Comparison of ENCODE assay signal across 12 mouse cellular contexts in genomic region chrX:7993068-7993735, GRCm38 (mm10). TPM values are rescaled to one million over a fixed set of nuclear protein-coding genes. Genes with fewer than 3 reads are reported as not detected.
DNase-seq lines count a peak whose midpoint lies in the region; ATAC-seq lines count a peak whose summit lies in the region.
"Had no signal": no experiment of that assay in that cellular context is flagged by ENCODE, and none has a peak within 500 bp of the region (broad histone marks: within the 10 kb centered on the region; RNA-seq: fewer than 3 reads in every experiment).

No protein-coding gene starts in this region.

- ATAC-seq in common myeloid progenitor, adult 5-6 weeks (replicated peaks; ENCODE audit: low read depth, poor library complexity, severe bottlenecking): peak; percentile 91

- DNase-seq in spleen, postnatal 4 days (ENCODE audit: low spot score in 2 of 2): peak; percentile 42 to 73
- DNase-seq in spleen, adult 18-20 months: no peak
- DNase-seq in kidney, postnatal 36 days: peak; percentile 29 to 64
- no peak for DNase-seq in right cerebral cortex, adult 2 months (ENCODE audit: low spot score in 2 of 2)
- DNase-seq in right cerebral cortex, postnatal 4 days: no peak
- DNase-seq in right cerebral cortex, postnatal 14 days: no peak
- DNase-seq: adrenal gland, adult 8-10 months; cerebellum, adult 8-10 months; heart, postnatal 36 days had no signal

RNA-seq across cellular contexts. Expression of gene Gata1, which starts 15.3 kb away (rescaled TPM):
- total RNA-seq in common myeloid progenitor, adult 5-6 weeks (2017): 46.7 and 51.4 TPM in 2 replicates
- total RNA-seq: left cerebral cortex, postnatal 36 days had no signal

RNA-seq across cellular contexts. Expression of gene Glod5, which starts 25.1 kb away (rescaled TPM):
- total RNA-seq in common myeloid progenitor, adult 5-6 weeks (2017): not detected in 2 replicates
- total RNA-seq: adrenal gland, adult 8-10 months; gastrocnemius, adult 8-10 months; heart, postnatal 36 days had no signal

RNA-seq across cellular contexts. Expression of gene Hdac6, which starts 45.5 kb away (rescaled TPM):
- 11.0 and 13.1 TPM in 2 replicates for total RNA-seq in common myeloid progenitor, adult 5-6 weeks (2017)

Comparison
In these comparisons a context has a peak if more than half of its experiments do, and no peak if none do; other contexts are left out.
1. DNase-seq: peak in spleen, postnatal 4 days (2 of 2) and kidney, postnatal 36 days (2 of 2); none in spleen, adult 18-20 months (0 of 2), right cerebral cortex, adult 2 months (0 of 2), right cerebral cortex, postnatal 4 days (single experiment) and right cerebral cortex, postnatal 14 days (single experiment).